ENCODE assay signal across 8 mouse cellular contexts in genomic region chr17:12916588-12917380, GRCm38 (mm10). TPM values are rescaled to one million over a fixed set of nuclear protein-coding genes. Genes with fewer than 3 reads are reported as not detected.
DNase-seq lines count a peak whose midpoint lies in the region; ATAC-seq and TF ChIP-seq lines count a peak whose summit lies in the region.

No protein-coding gene starts in this region.

- ATAC-seq in intestine, postnatal 0 days: peak; percentile 34

- TF ChIP-seq CTCF in embryonic fibroblast, embryonic 13.5 days (IDR thresholded peaks at IDR 0.05; ENCODE audit: borderline replicate concordance, insufficient read depth, low read length): no peak
- TF ChIP-seq CTCF in intestine, postnatal 0 days (IDR thresholded peaks at IDR 0.05; ENCODE audit: low read depth): no peak

- H3K79me2 ChIP-seq in macrophage (ENCODE audit: inconsistent target): peaks cover 73% of the 10 kb centered on the region

- H3K4me2 ChIP-seq in intestine, postnatal 0 days (replicated peaks; ENCODE audit: low read depth): peak overlapping the region; percentile 85

- WGBS in intestine, postnatal 0 days: under 1% methylated on average over 40 of the region's 40 CpGs
- WGBS in macrophage (ENCODE audit: missing documents): 0% methylated on average over 38 of the region's 40 CpGs

- peak overlapping the region; percentile 80 for H3K27ac ChIP-seq in embryonic fibroblast, embryonic 13.5 days (ENCODE audit: insufficient read depth, low read length)
- H3K27ac ChIP-seq in intestine, postnatal 0 days (ENCODE audit: low read depth, low read length): peak overlapping the region; percentile 89
- peak overlapping the region; percentile 52 for H3K27ac ChIP-seq in macrophage

- no peak for TF ChIP-seq POLR2A in embryonic fibroblast, embryonic 13.5 days (IDR thresholded peaks at IDR 0.05; ENCODE audit: low read depth, low read length)

- H3K36me3 ChIP-seq in intestine, postnatal 0 days (ENCODE audit: control insufficient read depth, insufficient read depth): peaks cover 46% of the 10 kb centered on the region
- H3K36me3 ChIP-seq in macrophage (ENCODE audit: inconsistent target): peaks cover 45% of the 10 kb centered on the region
- peaks cover 16% of the 10 kb centered on the region for H3K36me3 ChIP-seq in splenic B cell, adult 2 months (ENCODE audit: control insufficient read depth, insufficient read depth, low read length, poor library complexity, severe bottlenecking)

- H3K4me1 ChIP-seq in embryonic fibroblast, embryonic 13.5 days (ENCODE audit: control insufficient read depth, insufficient read depth, low read length): no peaks in the 10 kb centered on the region
- H3K4me1 ChIP-seq in intestine, postnatal 0 days (replicated peaks; ENCODE audit: control insufficient read depth, insufficient read depth, low read length): no peaks in the 10 kb centered on the region

- no peaks in the 10 kb centered on the region for H3K9me3 ChIP-seq in intestine, postnatal 0 days (ENCODE audit: control insufficient read depth)

- DNase-seq in adrenal gland, postnatal 36 days: peak; percentile 43 to 47
- no peak for DNase-seq in adrenal gland, adult 2 months
- peak; percentile 50 for DNase-seq in right cerebral cortex, adult 18-20 months
- DNase-seq in right cerebral cortex, postnatal 25 days: no peak
- peak; percentile 81 for DNase-seq in splenic B cell, adult 2 months (ENCODE audit: low read depth, low spot score)

- no peaks in the 10 kb centered on the region for H3K27me3 ChIP-seq in intestine, postnatal 0 days (replicated peaks; ENCODE audit: control insufficient read depth, insufficient read depth, low read length)
- no peaks in the 10 kb centered on the region for H3K27me3 ChIP-seq in splenic B cell, adult 2 months (ENCODE audit: control insufficient read depth, insufficient read depth, low read length, poor library complexity, severe bottlenecking)

- H3K9ac ChIP-seq in intestine, postnatal 0 days (ENCODE audit: low read depth, low read length): peak overlapping the region; percentile 96

- peak overlapping the region; percentile 99 for H3K4me3 ChIP-seq in embryonic fibroblast, embryonic 13.5 days (ENCODE audit: insufficient read depth, low read length)
- peak overlapping the region; percentile 90 for H3K4me3 ChIP-seq in intestine, postnatal 0 days (ENCODE audit: low read depth, low read length)
- H3K4me3 ChIP-seq in macrophage (ENCODE audit: inconsistent target): peak overlapping the region; percentile 99

RNA-seq across cellular contexts. Expression of gene Mrpl18, which starts 0.6 kb away (rescaled TPM):
- 10 to 100 TPM; 68.6 to 71.4 TPM for total RNA-seq in adrenal gland, postnatal 36 days (2021)
- 10 to 100 TPM; 59.6 to 81.3 TPM for total RNA-seq in adrenal gland, adult 2 months (2021)
- polyA plus RNA-seq in adrenal gland, adult 2 months (2012; rRNA removed): 24.1 and 26.7 TPM in 2 replicates
- 36.1 and 37.7 TPM in 2 replicates for polyA plus RNA-seq in embryonic fibroblast, embryonic 13.5 days (2011; ENCODE audit: insufficient read length, low read depth, missing spikeins)
- 112 and 121 TPM in 2 replicates for polyA plus RNA-seq in intestine, postnatal 0 days (2015; fragmentation: Nextera tagmentation; extraction: Ambion mirVana)
- total RNA-seq in macrophage (2018; cell fraction: chromatin; rRNA removed): 10 to 100 TPM in 19 of 26 experiments, 1 to 10 TPM in 7; 2.6 to 32.9 (median 16.1) TPM
- 10 to 100 TPM; 35.6 to 81.9 (median 57.2) TPM for total RNA-seq in macrophage (2018; cell fraction: cytosol; rRNA removed)
- 10 to 100 TPM in 21 of 26 experiments, 1 to 10 TPM in 5; 6.8 to 60.6 (median 17.8) TPM for total RNA-seq in macrophage (2018; cell fraction: nucleus; rRNA removed)
- 51.1 to 81.8 TPM (median 56.2 TPM) in 3 replicates for polyA plus RNA-seq in macrophage (2018)

RNA-seq across cellular contexts. Expression of gene Tcp1, which starts 1.3 kb away (rescaled TPM):
- 100 to 1,000 TPM; 218 to 271 TPM for total RNA-seq in adrenal gland, postnatal 36 days (2021)
- 100 to 1,000 TPM; 208 to 230 TPM for total RNA-seq in adrenal gland, adult 2 months (2021)
- polyA plus RNA-seq in adrenal gland, adult 2 months (2012; rRNA removed): 27.8 and 34.9 TPM in 2 replicates
- 370 and 388 TPM in 2 replicates for polyA plus RNA-seq in embryonic fibroblast, embryonic 13.5 days (2011; ENCODE audit: insufficient read length, low read depth, missing spikeins)
- polyA plus RNA-seq in intestine, postnatal 0 days (2015; fragmentation: Nextera tagmentation; extraction: Ambion mirVana): 143 and 144 TPM in 2 replicates
- 100 to 1,000 TPM in 4 of 26 experiments, 10 to 100 TPM in 22; 61.2 to 130 (median 86.4) TPM for total RNA-seq in macrophage (2018; cell fraction: chromatin; rRNA removed)
- total RNA-seq in macrophage (2018; cell fraction: cytosol; rRNA removed): 100 to 1,000 TPM in 25 of 26 experiments, 10 to 100 TPM in 1; 98.4 to 146 (median 119) TPM
- total RNA-seq in macrophage (2018; cell fraction: nucleus; rRNA removed): 100 to 1,000 TPM in 14 of 26 experiments, 10 to 100 TPM in 12; 72.9 to 163 (median 102) TPM
- 108 to 202 TPM (median 164 TPM) in 3 replicates for polyA plus RNA-seq in macrophage (2018)

RNA-seq across cellular contexts. Expression of gene Pnldc1, which starts 6.8 kb away (rescaled TPM):
- 1 to 10 TPM; 1.9 to 3.2 TPM for total RNA-seq in adrenal gland, postnatal 36 days (2021)
- 1 to 10 TPM; 4.6 TPM for total RNA-seq in adrenal gland, adult 2 months (2021)
- polyA plus RNA-seq in adrenal gland, adult 2 months (2012; rRNA removed): 1.5 and 2.8 TPM in 2 replicates
- polyA plus RNA-seq in embryonic fibroblast, embryonic 13.5 days (2011; ENCODE audit: insufficient read length, low read depth, missing spikeins): 2.5 and 2.7 TPM in 2 replicates
- polyA plus RNA-seq in intestine, postnatal 0 days (2015; fragmentation: Nextera tagmentation; extraction: Ambion mirVana): 0.48 and 0.54 TPM in 2 replicates
- total RNA-seq in macrophage (2018; cell fraction: chromatin; rRNA removed): 1 to 10 TPM in 20 of 26 experiments, under 1 TPM in 3, not detected in 3; 0.43 to 8.0 (median 2.8) TPM
- under 1 TPM in 17 of 26 experiments, not detected in 9; 0.05 to 0.42 (median 0.26) TPM for total RNA-seq in macrophage (2018; cell fraction: cytosol; rRNA removed)
- 1 to 10 TPM in 16 of 26 experiments, under 1 TPM in 7, not detected in 3; 0.40 to 5.4 (median 1.7) TPM for total RNA-seq in macrophage (2018; cell fraction: nucleus; rRNA removed)
- polyA plus RNA-seq in macrophage (2018): 0.09 to 0.41 TPM in 2 of 3 replicates, not detected in the other

RNA-seq across cellular contexts. Expression of gene Acat3, which starts 23.6 kb away (rescaled TPM):
- 1 to 10 TPM; 1.9 to 2.5 TPM for total RNA-seq in adrenal gland, postnatal 36 days (2021)
- 1 to 10 TPM; 2.4 to 6.4 TPM for total RNA-seq in adrenal gland, adult 2 months (2021)
- polyA plus RNA-seq in adrenal gland, adult 2 months (2012; rRNA removed): 0.15 and 0.33 TPM in 2 replicates
- 0.61 TPM in 1 of 2 replicates, not detected in the other for polyA plus RNA-seq in embryonic fibroblast, embryonic 13.5 days (2011; ENCODE audit: insufficient read length, low read depth, missing spikeins)
- polyA plus RNA-seq in intestine, postnatal 0 days (2015; fragmentation: Nextera tagmentation; extraction: Ambion mirVana): 0.18 and 0.51 TPM in 2 replicates
- 1 to 10 TPM in 5 of 26 experiments, under 1 TPM in 2, not detected in 19; 0.71 to 6.1 (median 2.7) TPM for total RNA-seq in macrophage (2018; cell fraction: chromatin; rRNA removed)
- total RNA-seq in macrophage (2018; cell fraction: cytosol; rRNA removed): under 1 TPM in 13 of 26 experiments, not detected in 13; 0.07 to 0.43 (median 0.13) TPM
- 1 to 10 TPM in 3 of 26 experiments, under 1 TPM in 3, not detected in 20; 0.40 to 7.9 (median 1.0) TPM for total RNA-seq in macrophage (2018; cell fraction: nucleus; rRNA removed)
- 0.39 TPM in 1 of 3 replicates, not detected in the others for polyA plus RNA-seq in macrophage (2018)

RNA-seq across cellular contexts. Expression of gene Mrgprh, which starts 41.0 kb away (rescaled TPM):
- total RNA-seq in adrenal gland, postnatal 36 days (2021): under 1 TPM; 0.17 to 0.20 TPM
- under 1 TPM in 1 of 2 experiments, not detected in 1; 0.21 TPM for total RNA-seq in adrenal gland, adult 2 months (2021)
- 0.11 TPM in 1 of 2 replicates, not detected in the other for polyA plus RNA-seq in adrenal gland, adult 2 months (2012; rRNA removed)
- not detected in 2 replicates for polyA plus RNA-seq in embryonic fibroblast, embryonic 13.5 days (2011; ENCODE audit: insufficient read length, low read depth, missing spikeins)
- polyA plus RNA-seq in intestine, postnatal 0 days (2015; fragmentation: Nextera tagmentation; extraction: Ambion mirVana): not detected in 2 replicates
- total RNA-seq in macrophage (2018; cell fraction: chromatin; rRNA removed): not detected
- not detected for total RNA-seq in macrophage (2018; cell fraction: cytosol; rRNA removed)
- total RNA-seq in macrophage (2018; cell fraction: nucleus; rRNA removed): not detected
- polyA plus RNA-seq in macrophage (2018): not detected in 3 replicates

Comparison
In these comparisons a context has a peak if more than half of its experiments do, and no peak if none do; other contexts are left out.
1. DNase-seq: peak in adrenal gland, postnatal 36 days (2 of 2), right cerebral cortex, adult 18-20 months (single experiment) and splenic B cell, adult 2 months (single experiment); none in adrenal gland, adult 2 months (single experiment) and right cerebral cortex, postnatal 25 days (single experiment).
2. Peak in every context shown above with its lines, with median percentiles within 50 percentile points of each other: H3K27ac ChIP-seq and H3K4me3 ChIP-seq.